Mouse (Mus musculus) urinary bladder, adult 18-20 months (tissue): ENCODE results near the gene 1700015F17Rik.
A peak's percentile ranks its signal among the peaks of the same experiment; 100 is the strongest.

Source experiments
- DNase-seq, 2 experiments: peaks; one replicate each; pipeline ENCODE4 v3.0.0; 2022; ENCODE audit warnings: low spot score in 2 of 2, mixed read lengths in 2 of 2

Gene 1700015F17Rik

DNA sequence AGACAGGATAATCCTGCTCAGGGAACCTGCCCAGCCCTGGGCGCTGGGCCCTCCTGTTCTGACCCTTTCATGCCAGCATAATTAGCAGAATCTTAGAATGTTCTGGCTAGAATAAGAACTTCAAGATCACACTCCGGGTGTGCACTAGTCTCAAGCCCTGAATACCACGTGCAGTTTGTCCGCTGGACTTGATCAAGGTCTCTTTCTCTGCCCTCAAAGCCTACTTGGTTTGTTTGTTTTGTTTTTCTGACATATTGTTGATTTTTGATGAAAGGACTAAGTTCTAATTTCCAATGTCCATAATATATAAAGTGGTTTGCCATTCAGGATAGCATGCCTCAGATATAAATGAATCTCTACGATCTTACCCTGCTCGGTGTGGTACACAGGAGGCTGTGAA, at the start of gene 1700015F17Rik:
TSS of gene 1700015F17Rik (minus strand) at position 101 of the 400 bp plus-strand sequence.
- no peak for DNase-seq

DNA sequence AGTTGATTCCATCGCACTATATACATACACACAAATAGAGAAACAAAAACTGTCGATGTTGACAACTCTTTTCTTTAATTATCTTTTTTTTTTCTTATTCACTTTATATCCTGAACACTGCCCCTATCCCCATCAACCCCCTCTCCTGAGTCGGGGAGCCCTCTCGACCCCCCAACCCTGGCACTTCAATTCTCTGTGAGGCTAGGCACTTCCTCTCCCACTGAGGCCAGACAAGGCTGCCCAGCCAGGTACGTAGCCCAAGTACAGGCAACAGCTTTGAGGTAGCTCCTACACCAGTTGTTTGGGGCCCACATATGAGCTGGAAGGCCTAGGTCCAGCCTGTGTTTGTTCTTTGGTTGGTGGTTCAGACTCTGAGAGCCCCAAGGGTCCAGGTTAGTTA, 36.5 kb upstream of the 1700015F17Rik start:
- no peak for DNase-seq

DNA sequence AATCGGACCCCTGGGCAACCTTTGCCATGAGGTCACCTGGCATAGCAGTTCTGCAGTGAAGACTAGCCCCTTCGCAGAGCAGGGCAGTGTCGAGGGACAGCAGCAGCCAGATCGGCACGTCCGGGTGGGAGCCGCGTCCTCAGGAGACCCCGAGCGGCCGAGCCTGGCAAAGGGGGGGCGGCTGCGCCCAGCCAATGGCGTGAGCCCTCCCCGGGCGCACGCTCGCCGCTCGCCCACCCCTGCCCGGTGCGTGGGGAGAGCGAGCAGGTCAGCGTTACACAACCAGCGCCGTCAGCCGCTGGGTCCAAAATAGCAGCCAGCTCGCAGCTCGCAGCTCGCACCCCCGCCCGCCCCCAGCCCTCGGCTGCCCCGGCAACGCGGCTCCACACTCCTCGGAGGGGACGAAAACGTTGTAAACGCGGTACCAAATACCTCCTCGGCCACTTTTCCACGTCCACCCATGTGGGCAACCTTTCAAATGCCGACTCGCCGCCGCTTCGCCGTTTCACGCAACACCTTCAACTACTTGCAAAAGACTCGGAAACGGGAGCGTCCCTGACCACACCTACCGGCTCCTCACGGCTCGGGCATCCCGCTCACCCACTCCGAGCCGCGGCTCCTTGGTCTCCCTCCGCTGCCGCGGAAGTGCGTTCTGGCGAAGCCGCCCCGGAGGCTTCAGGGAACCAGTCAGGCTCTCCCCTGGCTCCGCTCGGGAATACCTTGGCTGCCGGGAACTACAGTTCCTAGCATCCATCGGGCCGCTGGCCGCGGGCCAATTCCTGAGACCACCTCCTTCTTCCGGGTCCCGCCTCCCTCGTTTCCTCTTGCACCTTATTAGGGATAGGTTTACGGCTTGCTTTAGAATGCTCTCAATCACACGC, 35.5 kb upstream of the 1700015F17Rik start, which contains the start of gene Cldn12:
TSS of gene Cldn12 (minus strand) at position 763 of the 881 bp plus-strand sequence.
- peak; percentile 89 to 93 for DNase-seq

DNA sequence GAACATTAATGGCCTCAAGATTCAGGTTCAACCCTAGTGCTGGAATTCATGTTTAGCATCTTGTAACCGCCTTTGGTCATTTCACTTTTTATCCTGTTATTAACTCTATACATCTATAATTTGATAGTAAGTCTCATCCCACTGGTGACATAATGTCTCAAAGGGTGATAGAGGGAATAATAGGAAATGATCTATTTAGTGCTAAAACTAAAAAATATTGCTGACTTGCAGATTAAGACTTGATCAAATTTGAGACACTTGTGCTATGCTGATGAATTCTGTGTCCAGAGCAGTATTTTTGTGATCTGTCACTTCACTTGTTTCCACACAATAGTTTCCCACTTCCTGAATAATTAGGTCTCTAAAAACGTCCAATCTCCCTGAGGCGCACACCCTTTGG, 32.5 kb upstream of the 1700015F17Rik start:
- DNase-seq, result no peak

DNA sequence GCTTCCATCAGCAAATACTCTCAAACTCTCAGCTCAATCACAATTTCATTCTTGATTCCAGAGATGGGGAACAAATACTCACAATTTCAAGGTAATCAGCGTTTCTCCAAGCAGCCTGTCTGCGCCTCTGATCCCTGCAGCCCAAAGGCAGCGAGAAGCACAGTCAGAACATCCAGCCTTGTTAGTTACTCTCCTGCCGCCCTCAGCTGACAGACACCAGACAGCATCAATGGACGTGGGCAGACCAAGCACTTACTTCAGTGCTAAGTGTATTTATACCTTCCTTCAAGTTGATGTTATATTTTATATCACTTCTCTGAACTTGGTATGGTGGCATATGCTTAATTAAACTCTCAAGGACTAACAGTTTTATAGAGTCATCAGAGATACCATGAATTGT, 32.0 kb upstream of the 1700015F17Rik start:
- no peak for DNase-seq

DNA sequence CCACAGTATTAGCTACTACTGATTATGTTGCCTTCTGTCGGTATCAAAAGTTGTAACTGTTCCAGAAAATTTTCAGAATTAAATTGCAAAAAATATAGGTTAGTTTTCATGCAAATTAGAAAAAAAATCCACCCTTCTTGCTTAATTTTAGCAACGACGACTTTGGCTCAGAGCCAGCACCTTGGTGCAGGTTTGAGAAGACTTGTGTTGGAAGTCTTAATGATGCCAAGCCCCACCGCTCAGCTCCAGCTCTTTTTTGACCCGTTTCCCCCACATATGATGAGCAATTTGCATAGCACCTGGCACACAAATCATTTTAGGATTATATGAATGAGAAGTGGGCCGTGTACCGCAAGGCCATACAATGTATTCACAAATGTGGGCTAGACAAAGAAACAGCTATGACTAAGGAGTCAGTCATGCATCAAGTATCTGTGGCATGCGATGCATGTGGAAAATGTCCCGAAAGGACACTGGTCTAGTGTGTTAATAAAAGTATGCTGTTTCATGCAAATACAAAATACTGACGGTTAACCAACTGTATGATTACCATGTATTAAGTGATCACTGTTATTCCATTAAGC, 31.5 kb upstream of the 1700015F17Rik start:
- no peak for DNase-seq

DNA sequence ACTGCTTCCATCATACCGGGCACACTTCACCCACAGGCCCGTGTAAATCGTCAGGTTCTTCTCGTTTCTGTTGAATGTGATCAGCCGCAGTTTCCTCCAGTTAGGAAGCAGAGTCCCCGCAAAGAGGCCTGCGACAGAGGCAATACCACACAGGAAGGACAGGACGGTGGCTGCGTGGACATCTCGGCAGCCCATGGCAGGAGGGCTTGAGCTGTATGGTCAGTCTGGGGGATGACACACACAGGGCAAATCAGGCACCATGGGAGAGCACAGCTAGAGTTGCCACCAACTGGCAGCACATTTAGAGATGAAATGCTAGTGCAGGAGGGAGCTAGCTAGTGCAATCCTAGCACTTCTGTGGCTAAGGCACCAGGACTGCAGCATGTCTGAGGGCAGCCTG, 29.3 kb upstream of the 1700015F17Rik start:
- no peak for DNase-seq

DNA sequence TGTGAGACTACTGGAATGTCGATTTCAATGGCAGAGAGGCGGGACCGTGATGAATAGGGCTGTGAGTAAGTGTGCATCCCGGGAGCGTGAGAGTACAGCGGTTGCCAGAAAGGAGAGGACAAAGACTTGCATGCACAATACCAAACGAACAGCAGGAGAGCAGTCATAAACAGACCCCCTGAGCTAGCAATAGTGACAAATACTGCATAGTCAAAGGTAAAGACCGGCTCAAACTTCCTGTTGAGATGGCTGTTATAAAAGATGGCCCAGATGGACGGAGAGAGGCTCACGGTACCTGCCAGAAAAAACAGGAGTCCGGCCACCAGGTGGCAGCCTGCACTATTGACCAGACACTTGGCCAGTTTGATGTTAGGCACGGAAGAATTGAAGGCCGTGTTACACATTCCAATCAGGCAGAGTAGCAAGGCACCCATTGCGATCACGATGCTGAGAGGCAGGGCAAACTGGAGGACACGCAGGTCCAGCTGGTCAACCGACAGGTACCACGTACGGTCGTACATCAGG, 28.8 kb upstream of the 1700015F17Rik start:
- peak; percentile 10 to 65 for DNase-seq

DNA sequence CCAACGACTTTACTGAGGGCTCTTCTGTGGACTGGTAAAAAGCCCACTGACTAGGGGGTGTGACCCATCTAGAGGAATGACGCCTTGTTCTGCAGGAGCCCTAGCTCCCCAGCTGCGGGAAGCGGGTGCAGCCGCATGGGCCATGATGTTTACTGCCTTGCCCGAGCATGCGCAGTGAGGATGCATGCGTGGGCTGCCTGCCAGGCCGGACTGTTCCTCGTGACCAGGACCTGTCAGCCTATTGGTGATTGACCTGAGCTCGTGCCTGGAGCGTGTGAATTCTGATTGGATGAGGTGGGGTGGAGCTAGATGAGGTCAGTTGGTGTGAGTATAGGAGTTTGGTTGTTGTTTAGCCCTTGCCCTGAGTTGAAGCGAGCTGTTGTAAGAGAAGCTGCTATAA, 25.5 kb upstream of the 1700015F17Rik start:
- no peak for DNase-seq

DNA sequence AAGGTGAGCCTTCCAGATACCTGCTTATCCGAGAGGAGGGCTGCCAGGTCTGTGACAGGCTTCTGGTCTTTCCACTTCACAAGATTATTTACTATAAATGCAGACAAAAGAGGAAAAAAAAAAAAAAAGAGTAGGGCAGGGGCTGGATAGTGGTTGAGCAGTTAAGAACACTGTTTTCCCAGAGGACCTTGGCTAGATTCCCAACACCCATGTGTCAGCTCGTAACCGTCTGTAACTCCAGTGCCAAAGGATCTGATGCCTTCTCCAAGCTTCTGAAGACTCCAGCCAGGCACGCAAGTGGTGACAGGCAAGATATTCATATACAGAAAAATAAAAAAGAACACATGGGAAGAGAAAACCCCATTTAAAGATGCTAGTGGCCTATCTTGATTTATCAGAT, 24.4 kb upstream of the 1700015F17Rik start:
- DNase-seq, result no peak

DNA sequence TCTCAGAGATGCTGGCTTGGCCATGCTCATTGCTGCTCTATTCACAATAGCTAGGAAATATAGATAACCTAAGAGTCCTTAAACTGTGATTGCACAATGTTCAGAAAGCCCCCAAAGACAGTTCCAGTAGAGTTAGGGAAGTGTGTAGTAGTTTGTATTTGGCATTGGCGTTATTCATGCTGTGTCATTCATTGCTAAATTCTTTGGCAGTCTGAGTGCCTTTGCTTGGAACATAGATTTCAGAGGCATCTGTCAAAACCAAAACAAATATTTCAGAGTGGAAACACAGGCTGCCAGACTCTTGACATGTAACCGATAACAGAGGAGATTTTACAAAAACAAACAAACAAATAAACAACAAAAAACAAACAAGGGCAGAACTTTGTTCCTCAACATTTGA, 22.6 kb upstream of the 1700015F17Rik start:
- DNase-seq, result no peak

DNA sequence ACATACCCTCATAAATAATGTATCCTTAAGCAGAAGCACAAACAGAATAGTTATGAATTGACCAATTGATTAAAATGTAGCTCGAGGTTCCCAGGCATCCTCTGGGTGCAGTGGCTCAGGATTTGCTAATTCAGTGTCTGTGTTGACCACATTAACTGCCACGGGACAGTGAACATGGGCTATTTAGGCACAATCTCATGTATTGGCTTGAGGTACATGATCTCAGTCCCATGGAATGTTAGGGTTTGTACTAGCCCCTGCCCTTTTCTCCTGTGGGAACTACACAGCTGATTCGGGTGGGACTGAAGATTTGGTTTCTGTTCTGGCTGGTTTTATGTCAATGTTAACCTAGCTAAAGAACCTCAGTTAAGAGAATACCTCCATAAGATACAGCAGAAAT, 17.4 kb upstream of the 1700015F17Rik start:
- DNase-seq, result no peak

DNA sequence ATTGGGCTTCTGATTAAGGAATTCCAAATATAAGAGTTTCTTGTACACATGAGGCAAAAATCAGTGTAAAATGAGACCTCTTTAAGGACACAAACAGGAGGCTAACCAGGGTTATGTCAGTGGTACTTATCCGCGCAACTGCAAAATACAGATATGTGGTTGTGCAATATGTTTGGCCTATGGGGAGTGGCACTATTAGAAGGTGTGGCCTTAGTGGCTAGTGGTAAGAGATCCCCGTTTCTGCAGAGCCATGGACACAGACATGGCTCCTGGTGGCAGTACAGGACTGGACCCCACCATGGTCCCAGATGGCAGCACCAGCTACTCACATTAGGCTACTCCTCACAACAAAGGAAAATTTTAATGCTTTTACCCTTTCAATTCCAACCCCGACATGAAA, 16.1 kb upstream of the 1700015F17Rik start:
- DNase-seq, result no peak

DNA sequence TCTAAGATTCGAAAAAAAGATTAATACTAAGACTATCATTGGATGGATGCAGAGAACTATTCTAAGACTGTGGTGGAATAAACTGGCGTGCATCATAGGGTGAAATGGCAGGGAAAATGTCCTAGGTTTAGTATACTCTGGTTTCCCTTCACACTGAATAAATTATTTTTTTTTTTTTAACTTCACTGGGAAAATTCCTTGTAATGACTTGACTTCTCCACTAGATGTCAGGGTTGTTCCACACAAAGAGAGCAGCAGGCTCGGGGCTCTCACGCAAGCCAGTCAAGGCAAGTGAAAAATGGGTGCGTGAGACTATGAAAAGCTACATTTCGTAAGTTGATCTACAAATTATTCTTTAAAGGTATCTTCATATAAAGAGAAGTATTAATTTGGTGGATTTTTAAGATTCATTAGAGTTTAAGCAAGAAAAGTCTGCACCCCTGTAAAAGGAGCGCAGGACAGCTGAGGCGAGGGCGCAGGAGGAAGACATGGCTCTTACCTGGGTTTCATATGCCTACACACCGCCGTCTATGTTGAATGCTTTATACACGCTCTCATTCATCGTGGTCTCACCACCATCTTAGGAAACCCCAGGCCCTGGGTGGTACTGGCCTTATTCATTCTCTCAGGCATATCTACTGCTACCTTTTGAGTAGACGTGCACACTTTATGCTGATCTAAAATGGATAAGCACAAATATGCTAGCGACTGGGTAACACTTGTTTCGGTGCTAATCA, 15.5 kb upstream of the 1700015F17Rik start:
- DNase-seq, result peak in 1 of 2 experiments; percentile 9

DNA sequence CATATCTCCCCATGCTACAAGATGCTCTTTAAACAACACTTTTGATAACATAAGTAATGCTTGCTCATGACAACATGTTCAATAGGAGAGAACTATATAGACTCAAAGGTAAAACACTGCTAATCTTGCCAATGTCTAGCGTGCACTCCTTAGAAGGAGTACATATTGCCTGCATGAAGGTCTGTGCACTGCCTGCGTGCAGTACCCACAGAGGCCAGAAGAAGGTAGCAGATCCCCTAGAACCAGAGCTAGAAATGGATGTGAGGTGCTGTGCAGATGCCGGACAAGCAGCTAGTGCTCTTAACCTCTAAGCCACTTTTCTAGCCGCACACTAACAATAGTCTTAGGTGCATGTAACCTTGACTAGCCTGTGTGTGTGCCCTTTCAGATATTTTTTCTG, 13.2 kb upstream of the 1700015F17Rik start:
- no peak for DNase-seq

DNA sequence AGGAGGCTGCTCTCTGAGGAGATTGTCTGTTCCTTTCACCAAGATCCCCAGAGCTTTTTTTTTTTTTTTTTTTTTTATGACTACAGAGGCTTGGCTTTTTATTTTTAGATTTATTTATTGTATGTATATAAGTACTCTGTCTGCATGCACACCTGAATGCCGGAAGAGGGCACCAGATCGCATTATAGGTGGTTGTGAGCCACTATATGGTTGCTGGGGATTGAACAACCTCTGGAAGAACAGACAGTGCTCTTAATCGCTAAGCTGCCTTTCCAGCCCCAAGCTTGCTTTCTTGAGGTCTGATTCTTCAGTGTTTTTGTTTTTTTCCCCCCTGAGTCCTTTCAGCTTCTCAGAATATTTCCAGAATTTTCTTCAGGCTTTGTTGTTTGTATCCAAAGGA, 7.1 kb upstream of the 1700015F17Rik start:
- no peak for DNase-seq

DNA sequence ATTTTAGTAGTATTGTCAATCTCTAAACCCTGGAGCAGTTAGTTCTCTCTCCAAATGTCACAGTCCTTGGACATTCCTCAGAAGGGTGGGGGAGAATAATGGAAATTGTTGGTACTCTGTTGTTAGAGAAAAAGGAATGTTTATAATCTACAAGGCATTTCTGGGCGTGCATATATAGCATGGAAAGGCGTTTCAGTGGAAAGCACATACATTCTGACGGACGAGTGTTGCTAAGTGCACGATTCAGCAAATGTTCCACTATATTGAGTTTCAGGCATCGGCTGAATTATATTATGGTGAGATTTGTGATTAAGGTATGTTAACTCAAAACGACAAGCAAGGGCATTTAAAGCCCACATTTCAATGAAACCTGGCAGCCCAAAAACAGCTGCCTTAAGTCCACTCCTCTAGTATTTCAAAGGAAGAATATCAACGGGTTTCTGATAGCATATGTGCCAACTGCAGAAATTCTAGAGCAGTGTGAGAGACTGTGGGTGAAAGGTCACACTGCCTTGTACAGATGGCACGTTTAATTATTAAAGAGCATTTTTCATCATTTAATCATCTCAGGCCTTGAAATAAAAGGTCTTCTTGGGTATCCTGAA, 4.4 kb upstream of the 1700015F17Rik start:
- DNase-seq, result no peak

DNA sequence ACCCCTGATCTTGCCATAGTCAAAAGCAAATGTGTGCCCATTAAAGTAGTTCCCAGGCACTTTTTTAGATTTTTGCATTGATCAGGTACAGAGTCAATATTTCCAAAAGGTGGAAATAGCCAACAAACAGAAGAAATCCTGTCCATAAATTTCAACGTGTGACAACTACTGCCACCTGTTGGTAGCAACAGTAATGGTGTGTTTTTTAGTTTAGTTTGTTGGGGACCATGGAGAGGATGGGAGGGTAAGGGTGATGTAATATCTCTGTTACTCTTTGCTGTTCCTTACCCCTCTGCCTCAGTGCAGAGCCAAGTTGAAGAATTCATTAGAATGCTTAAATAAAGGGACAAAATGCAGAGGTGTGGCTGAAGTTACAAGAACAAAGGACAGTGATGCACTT, 2.7 kb upstream of the 1700015F17Rik start:
- DNase-seq, result no peak

DNA sequence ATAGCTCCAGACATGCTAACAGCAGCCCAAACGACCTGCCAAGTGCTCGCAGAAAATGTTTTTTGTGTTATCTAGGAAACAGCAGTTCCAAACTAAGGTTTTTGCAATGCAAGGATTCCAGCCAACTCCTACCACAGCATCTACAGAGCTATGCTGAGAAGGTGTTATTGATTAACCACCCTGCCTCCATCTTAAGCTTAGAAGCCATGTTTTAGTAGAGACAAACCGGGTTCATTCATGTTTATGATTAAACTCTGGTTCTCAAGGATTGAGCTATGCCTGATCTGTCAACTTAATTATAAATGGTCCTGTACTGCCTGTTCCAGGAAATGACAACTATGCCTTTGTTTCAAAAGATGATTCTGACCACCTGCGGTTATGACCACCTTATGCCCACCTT, 2.8 kb downstream of the 1700015F17Rik start:
- no peak for DNase-seq

DNA sequence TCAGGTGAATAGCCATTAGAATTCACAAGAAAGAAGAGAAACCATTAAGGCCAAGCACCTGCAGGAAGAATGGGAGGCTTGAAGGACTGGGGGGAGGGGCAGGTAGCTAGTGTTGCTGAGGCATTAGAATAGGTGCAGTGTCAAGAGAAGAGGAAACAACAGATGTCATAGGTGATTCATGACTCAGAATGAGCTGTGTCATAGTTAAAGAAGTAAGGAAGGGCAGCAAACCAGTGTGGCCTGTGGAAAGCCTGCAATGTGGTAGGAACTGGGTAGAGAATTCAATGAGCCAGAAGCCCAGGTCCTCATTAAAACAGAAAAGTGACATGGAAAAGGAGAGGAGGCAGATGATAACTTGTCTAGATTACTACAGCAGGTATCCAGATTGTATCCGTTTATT, 13.7 kb downstream of the 1700015F17Rik start:
- no peak for DNase-seq

DNA sequence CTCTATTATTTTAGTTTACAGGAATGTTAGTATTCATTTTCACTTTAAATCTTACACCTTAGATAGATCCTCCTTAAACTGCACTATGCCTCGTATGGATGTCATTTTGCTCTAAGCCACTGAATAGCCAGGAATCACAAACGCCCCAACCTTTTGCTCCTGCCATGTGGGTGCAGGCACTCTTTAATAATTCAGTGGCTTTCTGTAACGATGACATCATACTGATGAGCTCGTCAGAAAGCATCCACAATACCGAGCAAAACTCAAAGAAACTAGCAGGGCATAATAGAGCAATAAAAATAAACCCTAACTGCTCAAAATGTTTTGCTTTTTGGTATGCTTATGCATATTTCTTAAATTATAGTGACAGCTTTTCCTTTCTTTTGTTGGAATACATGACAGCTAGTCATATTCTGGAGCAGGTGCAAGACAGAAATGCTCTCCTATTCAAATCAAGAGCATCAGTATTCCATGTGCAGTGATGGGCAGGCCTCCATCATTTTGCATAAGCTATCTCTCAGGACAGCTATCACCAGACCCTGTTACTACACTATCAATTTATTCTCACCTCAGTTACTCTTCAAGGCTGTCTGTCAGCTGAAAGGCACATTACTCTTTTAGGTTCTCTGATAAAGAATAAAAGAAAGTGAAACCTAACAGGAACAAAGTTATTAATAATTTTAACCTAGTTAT, 47.1 kb downstream of the 1700015F17Rik start:
- DNase-seq, result no peak
